Mouse (Mus musculus) midbrain, embryonic 16.5 days (tissue): ENCODE results near the gene Spdl1. TPM values are rescaled to one million over a fixed set of nuclear protein-coding genes. Genes with fewer than 3 reads are reported as not detected.

Experiments
- ATAC-seq: fragments of 200-750 bp; cut with Nextera tagmentation; 2 replicates; pipeline ENCODE4 v1.8.0; 2017; ENCODE audit warnings: moderate TSS enrichment
- H3K27ac ChIP-seq: fragments of 300-500 bp; sonication (generic); 2 replicates; pipeline ENCODE4 v1.5.1; 2014; ENCODE audit warnings: mild to moderate bottlenecking, low read length, mixed read lengths
- H3K27me3 ChIP-seq: fragments of 300-500 bp; sonication (generic); 2 replicates; pipeline ENCODE4 v1.6.1; 2014; ENCODE audit warnings: low read depth, low read length, mixed read lengths; ENCODE audit not compliant: control insufficient read depth, insufficient read depth
- H3K36me3 ChIP-seq: fragments of 300-500 bp; sonication (generic); 2 replicates; pipeline ENCODE4 v1.6.1; 2014; ENCODE audit warnings: mild to moderate bottlenecking, low read length, moderate library complexity, mixed read lengths; ENCODE audit not compliant: control insufficient read depth, insufficient read depth
- H3K4me1 ChIP-seq: fragments of 300-500 bp; sonication (generic); 2 replicates; pipeline ENCODE4 v1.6.1; 2014; ENCODE audit warnings: mild to moderate bottlenecking, low read length, mixed read lengths; ENCODE audit not compliant: control insufficient read depth, insufficient read depth
- H3K4me2 ChIP-seq: fragments of 300-500 bp; sonication (generic); 2 replicates; pipeline ENCODE4 v1.6.1; 2014; ENCODE audit warnings: mild to moderate bottlenecking, low read length, mixed read lengths
- H3K4me3 ChIP-seq: fragments of 300-500 bp; sonication (generic); 2 replicates; pipeline ENCODE4 v1.5.1; 2014; ENCODE audit warnings: low read depth, mild to moderate bottlenecking, low read length, moderate library complexity, mixed read lengths
- H3K9ac ChIP-seq: fragments of 300-500 bp; sonication (generic); 2 replicates; pipeline ENCODE4 v1.6.1; 2014; ENCODE audit warnings: low read depth, low read length, mixed read lengths
- H3K9me3 ChIP-seq: fragments of 300-500 bp; sonication (generic); replicated peaks from 2 replicates; pipeline ENCODE4 v1.6.1; 2014; ENCODE audit warnings: mild to moderate bottlenecking, low read length, mixed read lengths; ENCODE audit not compliant: control insufficient read depth, poor library complexity, severe bottlenecking
- WGBS: fragments of 180-500 bp; shearing (Covaris S2); extraction: QIAGEN DNeasy Blood & Tissue Kit; methylation state at CpG from one replicate; pipeline ENCODE4 v1.1.7; 2014; 5-methylcytosine and 5-hydroxymethylcytosine counted together
- polyA plus RNA-seq: library from polyadenylated mRNA; unstranded; fragments of >200 nt; fragmentation: Nextera tagmentation; extraction: Ambion mirVana; gene quantifications from 2 replicates; pipeline ENCODE4 v1.2.1, GENCODE M21; 2015

Gene Spdl1
- polyA plus RNA-seq, 1 experiment from 2014 or later, result 2.0 TPM

GRCm38 (mm10) chr11:34771221-34771986, 62.0 kb downstream of the Spdl1 start:
- ATAC-seq, result no peak
- 63% methylated on average over 12 of the region's 12 CpGs for WGBS

GRCm38 (mm10) chr11:34770666-34771065, 62.8 kb downstream of the Spdl1 start:
- ATAC-seq, result no peak
- no peaks in the 10 kb centered on the region for H3K9me3 ChIP-seq
- WGBS, result 72% methylated on average over 4 of the region's 4 CpGs
- H3K9ac ChIP-seq, result no peak overlapping the region
- H3K4me1 ChIP-seq, result no peaks in the 10 kb centered on the region
- H3K4me2 ChIP-seq, result no peak overlapping the region
- no peak overlapping the region for H3K4me3 ChIP-seq
- H3K27ac ChIP-seq, result no peak overlapping the region
- no peaks in the 10 kb centered on the region for H3K36me3 ChIP-seq
- H3K27me3 ChIP-seq, result no peaks in the 10 kb centered on the region

More at GRCm38 (mm10) chr11:34771221-34771986, 62.0 kb downstream of the Spdl1 start:
- H3K27me3 ChIP-seq, result no peaks in the 10 kb centered on the region
- no peaks in the 10 kb centered on the region for H3K36me3 ChIP-seq
- H3K9me3 ChIP-seq, result no peaks in the 10 kb centered on the region
- H3K4me3 ChIP-seq, result no peak overlapping the region
- no peak overlapping the region for H3K4me2 ChIP-seq
- no peak overlapping the region for H3K27ac ChIP-seq
- no peak overlapping the region for H3K9ac ChIP-seq
- H3K4me1 ChIP-seq, result no peaks in the 10 kb centered on the region

GRCm38 (mm10) chr11:34769946-34770345, 63.5 kb downstream of the Spdl1 start:
- no peaks in the 10 kb centered on the region for H3K9me3 ChIP-seq
- no peaks in the 10 kb centered on the region for H3K27me3 ChIP-seq
- 84% methylated on average over 8 of the region's 8 CpGs for WGBS
- no peak for ATAC-seq
- no peak overlapping the region for H3K4me3 ChIP-seq
- no peak overlapping the region for H3K27ac ChIP-seq
- H3K4me2 ChIP-seq, result no peak overlapping the region
- H3K4me1 ChIP-seq, result no peaks in the 10 kb centered on the region
- no peaks in the 10 kb centered on the region for H3K36me3 ChIP-seq
- no peak overlapping the region for H3K9ac ChIP-seq

GRCm38 (mm10) chr11:34769396-34769795, 64.0 kb downstream of the Spdl1 start:
- no peak overlapping the region for H3K4me2 ChIP-seq
- no peak for ATAC-seq

GRCm38 (mm10) chr11:34763739-34764361, 69.6 kb downstream of the Spdl1 start:
- Histone ChIP-seq H3K4me3 (no peak overlapping the region), H3K27me3 (no peaks in the 10 kb centered on the region), H3K27ac (no peak overlapping the region), H3K9ac (no peak overlapping the region), H3K9me3 (no peaks in the 10 kb centered on the region), H3K36me3 (no peaks in the 10 kb centered on the region), H3K4me2 (no peak overlapping the region), H3K4me1 (no peaks in the 10 kb centered on the region)
- 89% methylated on average over 5 of the region's 5 CpGs for WGBS
- ATAC-seq, result no peak

More at GRCm38 (mm10) chr11:34769396-34769795, 64.0 kb downstream of the Spdl1 start:
- Histone ChIP-seq H3K4me1 (no peaks in the 10 kb centered on the region), H3K36me3 (no peaks in the 10 kb centered on the region), H3K27ac (no peak overlapping the region), H3K4me3 (no peak overlapping the region), H3K9ac (no peak overlapping the region), H3K9me3 (no peaks in the 10 kb centered on the region), H3K27me3 (no peaks in the 10 kb centered on the region)
- 89% methylated on average over 2 of the region's 2 CpGs for WGBS

GRCm38 (mm10) chr11:34762570-34763127, 70.8 kb downstream of the Spdl1 start:
- H3K4me1 ChIP-seq, result no peaks in the 10 kb centered on the region
- H3K4me3 ChIP-seq, result no peak overlapping the region
- H3K27ac ChIP-seq, result no peak overlapping the region
- ATAC-seq, result no peak
- H3K4me2 ChIP-seq, result no peak overlapping the region
- no peaks in the 10 kb centered on the region for H3K36me3 ChIP-seq
- H3K9me3 ChIP-seq, result no peaks in the 10 kb centered on the region
- no peak overlapping the region for H3K9ac ChIP-seq
- H3K27me3 ChIP-seq, result no peaks in the 10 kb centered on the region
- 89% methylated on average over 5 of the region's 5 CpGs for WGBS

- H3K27ac ChIP-seq, result no peak overlapping the region
- no peaks in the 10 kb centered on the region for H3K36me3 ChIP-seq
- H3K4me2 ChIP-seq, result no peak overlapping the region
- ATAC-seq, result no peak
- no peak overlapping the region for H3K4me3 ChIP-seq
- no peaks in the 10 kb centered on the region for H3K9me3 ChIP-seq
- no peak overlapping the region for H3K9ac ChIP-seq
- no peaks in the 10 kb centered on the region for H3K4me1 ChIP-seq
- whole genome bisulfite sequencing, result 92% methylated on average over 6 of the region's 6 CpGs
- H3K27me3 ChIP-seq, result no peaks in the 10 kb centered on the region
Observed at GRCm38 (mm10) chr11:34762125-34762524, 71.3 kb downstream of the Spdl1 start.

- no peak overlapping the region for H3K27ac ChIP-seq
- no peak overlapping the region for H3K9ac ChIP-seq
- WGBS, result 80% methylated on average over 4 of the region's 4 CpGs
- no peaks in the 10 kb centered on the region for H3K4me1 ChIP-seq
- no peak for ATAC-seq
- H3K9me3 ChIP-seq, result no peaks in the 10 kb centered on the region
- no peak overlapping the region for H3K4me3 ChIP-seq
- H3K4me2 ChIP-seq, result no peak overlapping the region
- H3K36me3 ChIP-seq, result no peaks in the 10 kb centered on the region
- no peaks in the 10 kb centered on the region for H3K27me3 ChIP-seq
Observed at GRCm38 (mm10) chr11:34759582-34759981, 73.9 kb downstream of the Spdl1 start.
